Mouse (Mus musculus) limb, embryonic 14.5 days (tissue): ENCODE measurements at regions not wholly inside any gene's neighbourhood (a gene's known extent, or its start where the extent isn't known, plus 50 kb on each side); places are given as distances from the start of the nearest gene placed in this dataset.

Source experiments
- ATAC-seq: fragments of 200-750 bp; cut with Nextera tagmentation; 2 replicates; pipeline ENCODE4 v1.8.0; 2017; ENCODE audit warnings: low read depth, moderate number of reproducible peaks, moderate TSS enrichment; ENCODE audit not compliant: low FRiP score
- DNase-seq: peaks from one replicate; pipeline ENCODE4 v3.0.0-alpha.2; 2015; ENCODE audit warnings: low spot score
- H3K27ac ChIP-seq: fragments of 300-500 bp; sonication (generic); replicated peaks from 2 replicates; pipeline ENCODE4 v1.5.1; 2014; ENCODE audit warnings: low read depth, mild to moderate bottlenecking, low read length, moderate library complexity, mixed read lengths
- H3K27me3 ChIP-seq: fragments of 300-500 bp; sonication (generic); 2 replicates; pipeline ENCODE4 v1.6.1; 2014; ENCODE audit warnings: low read length, mixed read lengths; ENCODE audit not compliant: control insufficient read depth, insufficient read depth
- H3K36me3 ChIP-seq: fragments of 300-500 bp; sonication (generic); 2 replicates; pipeline ENCODE4 v1.6.1; 2014; ENCODE audit warnings: mild to moderate bottlenecking, low read length, moderate library complexity, mixed read lengths; ENCODE audit not compliant: control insufficient read depth, insufficient read depth
- H3K4me1 ChIP-seq: fragments of 300-500 bp; sonication (generic); 2 replicates; pipeline ENCODE4 v1.6.1; 2014; ENCODE audit warnings: antibody characterized with exemption, low read length, mixed read lengths; ENCODE audit not compliant: control insufficient read depth, insufficient read depth
- H3K4me2 ChIP-seq: fragments of 300-500 bp; sonication (generic); replicated peaks from 2 replicates; pipeline ENCODE4 v1.6.1; 2014; ENCODE audit warnings: low read depth, mild to moderate bottlenecking, low read length, moderate library complexity; ENCODE audit not compliant: severe bottlenecking
- H3K4me3 ChIP-seq: fragments of 300-500 bp; sonication (generic); replicated peaks from 2 replicates; pipeline ENCODE4 v1.5.1; 2014; ENCODE audit warnings: low read length
- H3K9ac ChIP-seq: fragments of 300-500 bp; sonication (generic); 2 replicates; pipeline ENCODE4 v1.6.1; 2014; ENCODE audit warnings: mild to moderate bottlenecking, low read depth, low read length, moderate library complexity; ENCODE audit not compliant: severe bottlenecking
- H3K9me3 ChIP-seq: fragments of 300-500 bp; sonication (generic); 2 replicates; pipeline ENCODE4 v1.6.1; 2016; ENCODE audit warnings: low read length; ENCODE audit not compliant: control insufficient read depth
- POLR2A ChIP-seq: fragments of 200-500 bp; IDR thresholded peaks from 2 replicates; pipeline ENCODE4 v1.8.0; 2012; ENCODE audit warnings: inconsistent platforms, mild to moderate bottlenecking, moderate library complexity, borderline replicate concordance; ENCODE audit not compliant: insufficient read depth, insufficient read length; ENCODE audit errors: extremely low read depth
- WGBS: fragments of 180-500 bp; shearing (Covaris S2); extraction: QIAGEN DNeasy Blood & Tissue Kit; methylation state at CpG from one replicate; pipeline ENCODE4 v1.1.7; 2014; 5-methylcytosine and 5-hydroxymethylcytosine counted together

- TF ChIP-seq POLR2A, result no peak
Measured at GRCm38 (mm10) chr11:48152219-48152618, 163.4 kb upstream of the Sgcd start.

GRCm38 (mm10) chr11:48133335-48133734 is 144.6 kb upstream of the Sgcd start:
- ATAC-seq (no peak), DNase-seq (no peak)
- H3K27me3 ChIP-seq, result no peaks in the 10 kb centered on the region
- no peak overlapping the region for H3K27ac ChIP-seq
- no peaks in the 10 kb centered on the region for H3K36me3 ChIP-seq
- no peaks in the 10 kb centered on the region for H3K9me3 ChIP-seq
- no peak overlapping the region for H3K4me3 ChIP-seq
- TF ChIP-seq POLR2A, result no peak
- H3K4me2 ChIP-seq, result no peak overlapping the region
- no peak overlapping the region for H3K9ac ChIP-seq
- no peaks in the 10 kb centered on the region for H3K4me1 ChIP-seq

More at GRCm38 (mm10) chr11:48152219-48152618, 163.4 kb upstream of the Sgcd start:
- no peak overlapping the region for H3K9ac ChIP-seq
- no peak overlapping the region for H3K27ac ChIP-seq
- H3K4me3 ChIP-seq, result no peak overlapping the region
- no peaks in the 10 kb centered on the region for H3K4me1 ChIP-seq
- no peaks in the 10 kb centered on the region for H3K9me3 ChIP-seq
- WGBS, result 83% methylated on average over 6 of the region's 6 CpGs
- H3K4me2 ChIP-seq, result no peak overlapping the region
- H3K27me3 ChIP-seq, result no peaks in the 10 kb centered on the region
- no peak for DNase-seq
- ATAC-seq, result no peak
- H3K36me3 ChIP-seq, result no peaks in the 10 kb centered on the region

- no peaks in the 10 kb centered on the region for H3K27me3 ChIP-seq
- no peaks in the 10 kb centered on the region for H3K4me1 ChIP-seq
- H3K4me2 ChIP-seq, result no peak overlapping the region
- no peaks in the 10 kb centered on the region for H3K9me3 ChIP-seq
- WGBS, result 82% methylated on average over 3 of the region's 3 CpGs
- H3K4me3 ChIP-seq, result no peak overlapping the region
- H3K9ac ChIP-seq, result no peak overlapping the region
- no peak for ATAC-seq
- no peak for DNase-seq
- H3K36me3 ChIP-seq, result no peaks in the 10 kb centered on the region
- no peak overlapping the region for H3K27ac ChIP-seq
- TF ChIP-seq POLR2A, result no peak
Measured at GRCm38 (mm10) chr11:48098063-48098462, 109.3 kb upstream of the Sgcd start.

GRCm38 (mm10) chr11:48097455-48097854 is 108.7 kb upstream of the Sgcd start:
- 92% methylated on average over 6 of the region's 6 CpGs for WGBS
- H3K9me3 ChIP-seq, result no peaks in the 10 kb centered on the region
- no peak overlapping the region for H3K9ac ChIP-seq
- H3K4me3 ChIP-seq, result no peak overlapping the region
- no peaks in the 10 kb centered on the region for H3K4me1 ChIP-seq
- ATAC-seq, result no peak
- H3K4me2 ChIP-seq, result no peak overlapping the region
- H3K27ac ChIP-seq, result no peak overlapping the region
- H3K27me3 ChIP-seq, result no peaks in the 10 kb centered on the region
- H3K36me3 ChIP-seq, result no peaks in the 10 kb centered on the region
- no peak for DNase-seq
- no peak for TF ChIP-seq POLR2A

GRCm38 (mm10) chr11:48067072-48067471 is 78.3 kb upstream of the Sgcd start:
- no peak for TF ChIP-seq POLR2A
- no peaks in the 10 kb centered on the region for H3K4me1 ChIP-seq
- no peak for ATAC-seq
- no peak for DNase-seq
- H3K9ac ChIP-seq, result no peak overlapping the region
- H3K27ac ChIP-seq, result no peak overlapping the region
- no peak overlapping the region for H3K4me2 ChIP-seq
- H3K9me3 ChIP-seq, result no peaks in the 10 kb centered on the region
- no peaks in the 10 kb centered on the region for H3K27me3 ChIP-seq
- H3K4me3 ChIP-seq, result no peak overlapping the region
- H3K36me3 ChIP-seq, result no peaks in the 10 kb centered on the region
- WGBS, result 71% methylated on average over 3 of the region's 3 CpGs

- H3K4me3 ChIP-seq, result no peak overlapping the region
- ATAC-seq, result no peak
Measured at GRCm38 (mm10) chr11:48063719-48064118, 75.0 kb upstream of the Sgcd start.

More at GRCm38 (mm10) chr11:48063719-48064118, 75.0 kb upstream of the Sgcd start:
- Histone ChIP-seq H3K4me1 (no peaks in the 10 kb centered on the region), H3K4me2 (no peak overlapping the region), H3K9me3 (no peaks in the 10 kb centered on the region), H3K36me3 (no peaks in the 10 kb centered on the region), H3K27ac (no peak overlapping the region), H3K9ac (no peak overlapping the region), H3K27me3 (no peaks in the 10 kb centered on the region)
- WGBS, result 68% methylated on average over 9 of the region's 9 CpGs
- TF ChIP-seq POLR2A, result no peak
- no peak for DNase-seq
